Mouse (Mus musculus) E14TG2a.4 (cell line): ENCODE measurements around the gene Sympk.

Experiments used
- H3K27me3 ChIP-seq: 2 replicates; pipeline ENCODE4 v1.6.1; 2014; ENCODE audit warnings: low read length, control low read depth; ENCODE audit not compliant: insufficient read depth
- H3K36me3 ChIP-seq: 2 replicates; pipeline ENCODE4 v1.6.1; 2014; ENCODE audit warnings: low read length, control low read depth; ENCODE audit not compliant: insufficient read depth
- H3K4me1 ChIP-seq: replicated peaks from 2 replicates; pipeline ENCODE4 v1.6.1; 2014; ENCODE audit warnings: low read depth, low read length, control low read depth
- H3K4me3 ChIP-seq: replicated peaks from 2 replicates; pipeline ENCODE4 v1.5.1; 2014; ENCODE audit warnings: mild to moderate bottlenecking, low read length
- H3K9me3 ChIP-seq: 2 replicates; pipeline ENCODE4 v1.6.1; 2014; ENCODE audit warnings: low read length, control low read depth
- CTCF ChIP-seq: conservative IDR thresholded peaks from 2 replicates; pipeline ENCODE4 v1.5.1; 2014; ENCODE audit warnings: low read length
- NANOG ChIP-seq: IDR thresholded peaks from 2 replicates; pipeline ENCODE4 v1.6.1; 2014; ENCODE audit warnings: borderline replicate concordance, low read length, mixed read lengths
- POU5F1 ChIP-seq: IDR thresholded peaks from 2 replicates; pipeline ENCODE4 v1.6.1; 2014; ENCODE audit warnings: low read length, borderline replicate concordance

The Sympk gene

GRCm38 (mm10) chr7:19077761-19078160 lies 53.6 kb downstream of the Sympk start:
- no peaks in the 10 kb centered on the region for H3K27me3 ChIP-seq
- H3K9me3 ChIP-seq, result no peaks in the 10 kb centered on the region
- H3K36me3 ChIP-seq, result peaks cover 52% of the 10 kb centered on the region
- TF ChIP-seq POU5F1, result no peak
- TF ChIP-seq NANOG, result no peak
- TF ChIP-seq CTCF, result no peak
- peak overlapping the region; percentile 94 for H3K4me3 ChIP-seq
- H3K4me1 ChIP-seq, result peaks cover 83% of the 10 kb centered on the region

DNA sequence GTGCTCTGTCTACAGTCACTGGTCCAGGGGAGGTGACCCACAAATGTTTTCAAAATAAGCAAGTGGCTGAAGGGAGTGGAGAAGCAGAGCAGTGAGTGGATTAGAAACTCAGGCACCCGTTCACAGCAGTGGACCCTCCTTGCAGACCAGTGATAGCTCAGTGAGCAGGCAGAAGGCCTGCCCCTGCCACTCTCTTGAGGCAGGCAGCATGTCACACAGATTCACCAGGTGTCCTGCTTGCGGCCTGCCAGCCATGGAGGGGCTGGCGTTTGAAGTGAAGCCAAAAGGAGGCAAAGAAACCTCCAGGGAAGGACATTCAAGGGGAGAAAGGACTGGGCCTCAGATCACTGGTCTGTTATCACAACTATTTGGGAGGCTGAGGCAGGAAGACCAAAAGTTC lies 54.6 kb downstream of the Sympk start:
- Histone ChIP-seq H3K9me3 (no peaks in the 10 kb centered on the region), H3K36me3 (peaks cover 58% of the 10 kb centered on the region), H3K27me3 (no peaks in the 10 kb centered on the region), H3K4me1 (peaks cover 86% of the 10 kb centered on the region), H3K4me3 (no peak overlapping the region)
- TF ChIP-seq POU5F1 (no peak), CTCF (no peak), NANOG (no peak)

GRCm38 (mm10) chr7:19080451-19080950 lies 56.3 kb downstream of the Sympk start:
- no peak for TF ChIP-seq POU5F1
- no peak for TF ChIP-seq CTCF
- no peak for TF ChIP-seq NANOG
- Histone ChIP-seq H3K36me3 (peaks cover 63% of the 10 kb centered on the region), H3K9me3 (no peaks in the 10 kb centered on the region), H3K27me3 (no peaks in the 10 kb centered on the region), H3K4me3 (peak overlapping the region; percentile 43), H3K4me1 (peaks cover 91% of the 10 kb centered on the region)

DNA sequence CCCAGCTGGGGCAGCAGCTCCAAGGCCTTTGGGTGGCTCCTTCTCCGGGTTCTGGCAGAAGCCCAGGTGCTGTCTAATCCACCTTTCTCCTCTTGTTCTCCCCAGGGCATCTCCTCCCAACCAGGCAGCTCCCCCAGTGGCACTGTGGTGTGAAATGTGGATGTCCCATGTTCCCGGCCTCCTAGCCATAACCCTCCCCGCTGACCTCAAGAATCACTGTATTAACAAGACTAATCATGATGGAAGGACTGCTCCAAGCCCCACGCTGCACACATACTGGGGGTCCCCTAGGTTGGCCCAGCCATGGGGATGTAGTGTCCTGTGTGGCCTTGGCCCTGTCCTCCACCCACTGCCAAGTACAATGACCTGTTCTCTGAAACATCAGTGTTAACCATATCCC lies 58.0 kb downstream of the Sympk start:
- H3K27me3 ChIP-seq, result no peaks in the 10 kb centered on the region
- peaks cover 65% of the 10 kb centered on the region for H3K36me3 ChIP-seq
- TF ChIP-seq POU5F1 (no peak), CTCF (no peak), NANOG (no peak)
- H3K9me3 ChIP-seq, result no peaks in the 10 kb centered on the region
- H3K4me3 ChIP-seq, result no peak overlapping the region
- H3K4me1 ChIP-seq, result peaks cover 98% of the 10 kb centered on the region

DNA sequence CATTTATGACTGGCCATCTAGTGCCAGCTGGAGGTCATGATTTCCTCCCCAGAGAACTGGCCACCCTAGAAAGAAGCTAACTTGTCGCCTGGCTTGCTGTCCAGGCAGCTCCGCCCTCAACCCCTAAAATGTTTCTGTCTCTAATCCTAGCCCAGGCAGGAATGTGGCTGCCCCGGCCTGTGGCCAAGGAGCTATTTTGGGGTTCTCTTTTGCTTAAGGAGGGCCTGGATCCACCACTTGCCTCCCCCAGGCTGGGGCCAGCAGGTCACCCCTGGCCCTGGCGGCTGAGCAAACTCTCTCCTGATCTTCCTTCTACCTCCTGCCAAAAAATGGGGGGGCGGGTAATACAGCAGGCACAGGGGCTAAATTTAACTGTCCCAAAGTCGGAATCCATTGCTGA lies 58.9 kb downstream of the Sympk start:
- no peak overlapping the region for H3K4me3 ChIP-seq
- H3K4me1 ChIP-seq, result peaks cover 98% of the 10 kb centered on the region
- H3K9me3 ChIP-seq, result no peaks in the 10 kb centered on the region
- no peak for TF ChIP-seq NANOG
- no peak for TF ChIP-seq POU5F1
- no peak for TF ChIP-seq CTCF
- peaks cover 67% of the 10 kb centered on the region for H3K36me3 ChIP-seq
- no peaks in the 10 kb centered on the region for H3K27me3 ChIP-seq

GRCm38 (mm10) chr7:19083701-19084100 lies 59.5 kb downstream of the Sympk start, which contains the start of gene Dmpk:
Gene Dmpk, plus strand, starts transcription at chr7:19083849.
- TF ChIP-seq CTCF (no peak), POU5F1 (no peak), NANOG (no peak)
- peaks cover 67% of the 10 kb centered on the region for H3K36me3 ChIP-seq
- peak within 1 kb of the TSS; percentile 48 for H3K4me3 ChIP-seq

DNA sequence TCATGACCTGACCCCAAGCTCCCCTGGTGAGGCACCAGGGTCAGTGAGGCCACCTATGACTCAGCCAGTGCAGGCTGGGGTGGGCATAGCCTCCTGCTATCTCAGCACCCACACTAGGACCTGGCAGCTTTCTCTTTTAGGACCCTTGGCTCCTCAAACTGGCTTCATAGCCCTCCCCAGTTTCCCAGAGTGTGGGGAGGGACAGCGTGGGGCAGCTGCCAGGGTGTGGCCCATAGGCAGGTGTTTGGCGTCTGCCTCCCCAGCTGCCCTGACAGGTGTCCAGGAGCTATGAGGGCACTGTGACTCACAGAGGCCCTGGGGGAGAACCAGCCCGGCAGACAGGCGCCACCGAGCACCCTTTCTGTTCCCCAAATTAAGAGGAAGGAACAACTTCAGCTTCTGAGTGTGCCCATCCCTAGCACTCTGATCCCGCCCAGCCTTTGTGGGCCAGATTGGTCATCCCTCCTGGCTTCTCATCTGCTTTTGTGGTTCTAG lies 60.1 kb downstream of the Sympk start:
- Histone ChIP-seq H3K9me3 (no peaks in the 10 kb centered on the region), H3K4me3 (peak overlapping the region; percentile 48; the same call in 1 of the 2 replicates), H3K27me3 (no peaks in the 10 kb centered on the region), H3K36me3 (peaks cover 66% of the 10 kb centered on the region), H3K4me1 (peaks cover 97% of the 10 kb centered on the region)
- no peak for TF ChIP-seq NANOG
- TF ChIP-seq CTCF, result no peak
- no peak for TF ChIP-seq POU5F1

More at GRCm38 (mm10) chr7:19083701-19084100, 59.5 kb downstream of the Sympk start, which contains the start of gene Dmpk:
- Histone ChIP-seq H3K4me1 (peaks cover 98% of the 10 kb centered on the region), H3K27me3 (no peaks in the 10 kb centered on the region), H3K9me3 (no peaks in the 10 kb centered on the region)

- H3K4me3 ChIP-seq, result peak overlapping the region; percentile 48; the same call in 1 of the 2 replicates
- TF ChIP-seq CTCF, result no peak
- H3K36me3 ChIP-seq, result peaks cover 66% of the 10 kb centered on the region
- no peaks in the 10 kb centered on the region for H3K27me3 ChIP-seq
- H3K4me1 ChIP-seq, result peaks cover 90% of the 10 kb centered on the region
- H3K9me3 ChIP-seq, result no peaks in the 10 kb centered on the region
Measured at GRCm38 (mm10) chr7:19084921-19085473, 60.8 kb downstream of the Sympk start.
